Mouse (Mus musculus) kidney, adult 8-10 months (tissue): ENCODE measurements at regions not wholly inside any gene's neighbourhood (a gene's known extent, or its start where the extent isn't known, plus 50 kb on each side); places are given as distances from the start of the nearest gene placed in this dataset.

Experiments used
- DNase-seq, 2 experiments: peaks; one replicate each; pipeline ENCODE4 v3.0.0; 2022

DNA sequence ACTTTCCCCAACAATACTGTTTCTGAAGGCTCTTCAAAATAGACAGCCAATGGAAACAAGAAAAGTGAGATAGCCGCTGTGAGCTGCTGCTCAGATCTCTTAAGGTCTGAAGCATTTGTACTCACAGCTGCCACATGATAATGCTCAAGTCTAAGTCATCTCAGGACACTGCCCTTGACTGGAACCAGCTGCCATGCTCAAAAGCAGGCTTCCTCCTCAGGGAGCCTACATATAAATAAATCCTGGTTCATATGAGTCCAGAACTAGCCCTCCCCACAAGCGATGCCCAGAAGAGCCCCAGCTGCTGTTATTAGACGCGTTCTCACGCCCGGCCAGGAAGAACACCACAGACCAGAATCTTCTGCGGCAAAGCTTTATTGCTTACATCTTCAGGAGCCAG, 304.9 kb upstream of the Negr1 start:
- peak; percentile 0 to 7 for DNase-seq

DNA sequence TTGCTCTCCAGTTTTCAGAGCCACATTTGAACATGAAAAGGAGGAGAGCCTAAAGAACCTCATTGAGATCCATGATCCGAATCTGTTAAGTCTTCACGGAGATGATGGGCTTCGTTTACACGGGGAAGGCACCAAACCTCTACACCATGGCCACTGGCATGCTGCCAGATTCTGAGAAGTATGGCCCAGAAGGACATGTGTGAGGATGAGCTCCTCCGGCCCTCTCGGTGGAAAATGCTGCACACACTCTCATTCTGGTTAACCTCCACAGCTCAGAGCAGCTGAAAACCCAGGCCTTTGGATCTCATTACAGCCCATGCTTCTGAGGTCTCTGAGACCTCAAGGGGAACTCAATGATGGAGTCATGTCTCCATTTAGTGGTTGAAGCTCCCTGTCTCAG, 296.9 kb upstream of the Negr1 start:
- no peak for DNase-seq

DNA sequence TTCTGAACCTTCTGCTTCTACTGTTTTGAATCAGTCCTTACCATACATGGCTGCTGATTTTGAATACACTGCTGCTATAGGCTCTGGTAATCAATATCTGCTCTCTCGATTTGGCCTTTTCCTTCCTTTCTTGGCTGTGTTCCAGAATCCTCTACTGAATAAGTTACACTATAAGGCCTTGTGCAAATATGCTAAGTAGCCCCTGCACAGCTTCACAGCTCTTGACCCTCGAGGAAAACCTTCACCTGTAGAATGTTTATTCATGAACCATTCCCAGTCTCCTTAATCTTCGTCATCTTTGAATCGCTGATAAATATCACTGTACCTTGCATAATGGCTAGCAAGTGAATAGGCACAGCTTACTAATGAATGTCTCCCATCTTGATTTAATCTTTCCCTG, 293.9 kb upstream of the Negr1 start:
- no peak for DNase-seq

- DNase-seq, result no peak
Measured at GRCm38 (mm10) chr3:156299984-156300770, 261.4 kb upstream of the Negr1 start.

- DNase-seq, result no peak
Measured at GRCm38 (mm10) chr3:156301302-156301701, 260.3 kb upstream of the Negr1 start.

DNA sequence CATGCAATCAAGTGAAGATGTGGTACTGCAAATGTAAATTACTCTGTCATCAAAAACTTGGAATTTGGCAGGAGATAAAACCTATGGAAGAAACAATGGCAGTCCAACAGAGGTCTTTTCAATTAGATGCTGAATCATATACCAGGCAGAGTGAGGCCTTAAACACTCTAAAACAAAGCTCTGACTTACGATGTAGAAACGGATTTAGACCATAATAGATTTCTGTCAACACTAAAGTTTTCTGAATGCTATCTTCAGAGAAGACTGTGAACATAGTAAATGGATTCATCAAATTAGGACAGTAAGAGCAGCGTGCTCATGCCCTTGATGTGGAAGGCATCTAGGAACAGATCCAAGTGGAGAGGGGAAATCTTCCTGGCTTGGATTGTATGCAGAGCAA, 259.8 kb upstream of the Negr1 start:
- DNase-seq, result no peak

DNA sequence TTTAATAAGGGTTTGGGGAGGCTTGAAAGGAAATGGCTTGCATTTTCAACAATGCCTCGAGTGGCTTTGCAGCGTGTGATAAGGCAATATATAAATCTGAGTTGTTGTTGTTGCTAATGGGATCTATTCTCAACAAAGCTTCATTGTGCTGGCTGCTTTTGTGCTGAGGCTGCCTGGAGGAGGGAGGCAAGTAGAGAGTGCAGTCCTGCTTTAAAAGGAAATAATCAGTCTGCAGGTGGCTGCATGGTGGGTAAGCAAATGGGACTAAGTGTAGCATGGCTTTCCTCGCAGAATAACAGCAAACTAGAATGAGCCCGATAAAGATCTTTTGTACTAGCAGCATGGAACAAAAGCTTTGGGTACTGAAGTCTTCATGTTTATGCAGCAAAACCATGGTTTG, 257.4 kb upstream of the Negr1 start:
- no peak for DNase-seq

DNA sequence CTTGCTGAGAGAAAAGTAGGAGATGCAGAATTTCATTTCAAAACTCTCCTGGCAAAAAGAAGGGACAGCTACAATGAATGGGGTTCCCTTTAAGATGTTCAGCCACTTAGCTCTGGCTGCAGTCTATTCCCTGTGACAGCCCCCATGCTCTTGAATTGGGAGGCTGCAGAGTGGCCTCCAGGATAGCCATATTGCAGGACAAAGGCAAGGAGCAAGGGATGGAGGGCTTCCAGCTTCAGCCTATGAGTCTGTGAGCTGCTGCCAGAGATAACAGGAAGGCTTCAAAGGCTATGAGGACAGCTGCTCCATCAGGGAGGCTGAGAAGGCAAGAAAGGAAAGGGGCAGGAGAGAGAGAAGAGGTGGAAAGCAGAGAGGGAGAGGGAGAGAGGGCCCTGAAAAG, 256.5 kb upstream of the Negr1 start:
- no peak for DNase-seq

GRCm38 (mm10) chr3:156335033-156335793, 226.4 kb upstream of the Negr1 start:
- no peak for DNase-seq

DNA sequence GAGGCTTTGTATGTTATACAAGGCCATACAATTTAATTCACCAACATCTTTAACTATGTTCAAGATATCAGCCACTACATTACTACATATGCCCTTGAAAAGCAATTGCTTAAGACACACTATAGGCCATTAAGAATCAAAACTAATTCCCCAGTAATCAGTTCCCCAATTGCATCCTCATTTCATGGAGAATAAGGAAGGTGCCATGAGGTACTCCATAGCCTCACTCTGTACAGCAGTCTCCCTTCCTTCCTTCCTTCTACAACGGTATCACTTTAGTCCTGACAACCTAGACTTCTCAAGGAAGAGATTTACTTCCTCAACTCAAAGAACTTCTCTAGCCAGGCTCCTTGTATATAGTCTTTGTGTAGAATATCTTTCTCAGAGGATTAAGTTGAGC, 220.1 kb upstream of the Negr1 start:
- DNase-seq, result no peak

GRCm38 (mm10) chr3:156351727-156352126, 209.9 kb upstream of the Negr1 start:
- DNase-seq, result no peak

DNA sequence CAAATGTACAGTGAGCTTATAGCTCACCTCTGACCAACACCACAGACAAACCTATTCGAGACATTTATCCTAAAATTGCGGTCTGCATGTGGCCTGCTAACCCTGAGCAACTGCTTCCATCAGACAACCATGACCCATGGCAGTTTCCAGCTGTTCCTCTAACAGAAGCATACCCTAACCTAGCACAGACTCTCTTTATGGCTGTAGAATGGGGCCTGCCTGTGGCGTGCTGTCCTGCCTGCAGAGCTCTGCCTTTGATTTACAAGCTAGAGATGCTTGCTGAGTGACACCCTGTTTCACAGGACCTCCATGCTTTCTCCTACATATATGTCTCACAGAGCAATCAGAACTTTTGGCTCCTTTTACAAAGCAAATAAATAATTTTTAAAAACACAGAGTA, 208.2 kb upstream of the Negr1 start:
- no peak for DNase-seq

- no peak for DNase-seq
Measured at GRCm38 (mm10) chr3:156353841-156354473, 207.6 kb upstream of the Negr1 start.

DNA sequence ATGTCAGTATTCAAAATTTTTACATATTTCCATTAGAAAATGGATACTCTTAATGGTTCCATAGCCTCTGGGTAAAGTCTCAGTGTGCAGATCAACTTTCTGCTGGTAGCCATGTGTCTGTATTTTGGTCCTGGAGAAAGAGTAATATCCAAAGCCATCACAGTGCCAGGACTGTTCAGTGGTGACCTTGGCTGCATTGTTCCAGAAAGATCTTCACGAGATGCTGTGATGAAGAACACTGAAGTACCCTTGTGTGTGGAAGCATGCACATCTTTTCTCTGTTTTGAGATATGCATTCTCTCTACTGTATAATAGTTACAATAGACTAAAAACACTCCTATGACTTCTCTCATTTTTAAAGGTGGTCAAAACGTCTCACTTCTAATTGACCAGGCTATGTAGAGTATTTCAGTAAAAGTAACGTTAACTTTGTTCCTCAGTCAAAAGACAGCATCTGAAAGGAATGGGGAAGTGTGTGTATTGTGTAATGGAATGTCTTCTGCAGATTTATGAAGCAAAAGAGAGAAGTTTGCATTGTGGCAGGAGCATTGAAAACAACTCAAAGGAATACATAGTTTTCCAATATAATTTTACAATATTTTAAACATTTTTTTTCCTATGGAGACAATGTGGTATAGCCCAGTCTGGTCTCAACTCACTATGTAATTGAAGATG, 192.8 kb upstream of the Negr1 start:
- no peak for DNase-seq

DNA sequence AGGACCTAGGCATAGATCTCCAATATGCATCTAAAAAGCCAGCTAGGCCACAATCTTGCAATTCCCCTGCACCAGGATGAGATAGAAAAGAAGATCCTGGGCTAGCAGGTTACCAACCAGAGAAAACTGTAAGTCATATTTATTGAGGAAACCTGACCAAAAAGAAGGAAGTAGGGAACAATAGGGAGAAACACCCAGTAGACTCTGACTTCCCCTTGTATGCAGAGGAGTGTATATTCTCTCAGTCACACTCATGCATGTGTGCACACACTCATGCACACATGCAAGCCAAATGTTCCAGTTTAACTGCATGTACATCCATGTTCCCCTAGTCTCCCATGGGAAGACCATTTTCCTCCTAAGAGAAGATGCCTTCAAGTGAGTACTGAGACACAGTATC, 184.9 kb upstream of the Negr1 start:
- no peak for DNase-seq

DNA sequence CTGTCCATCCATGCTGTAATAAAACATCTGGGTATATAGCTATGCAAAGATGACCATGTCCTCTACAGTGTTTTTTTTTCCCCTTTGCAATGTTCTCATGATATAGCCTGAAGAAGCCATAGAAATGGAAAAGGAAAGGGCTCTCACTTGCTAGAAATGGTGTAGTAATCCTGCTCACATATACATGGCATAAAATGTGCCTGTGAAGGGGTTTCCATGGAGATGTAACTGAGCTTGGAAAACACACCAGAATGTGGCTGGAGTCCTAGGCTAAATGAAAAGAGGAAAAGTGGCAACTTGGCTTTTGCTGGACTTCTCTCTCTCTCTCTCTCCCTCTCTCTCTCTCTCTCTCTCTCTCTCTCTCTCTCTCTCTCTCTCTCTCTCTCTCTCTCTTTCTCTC, 178.7 kb upstream of the Negr1 start:
- no peak for DNase-seq

- no peak for DNase-seq
Measured at GRCm38 (mm10) chr3:156406136-156406535, 155.5 kb upstream of the Negr1 start.

DNA sequence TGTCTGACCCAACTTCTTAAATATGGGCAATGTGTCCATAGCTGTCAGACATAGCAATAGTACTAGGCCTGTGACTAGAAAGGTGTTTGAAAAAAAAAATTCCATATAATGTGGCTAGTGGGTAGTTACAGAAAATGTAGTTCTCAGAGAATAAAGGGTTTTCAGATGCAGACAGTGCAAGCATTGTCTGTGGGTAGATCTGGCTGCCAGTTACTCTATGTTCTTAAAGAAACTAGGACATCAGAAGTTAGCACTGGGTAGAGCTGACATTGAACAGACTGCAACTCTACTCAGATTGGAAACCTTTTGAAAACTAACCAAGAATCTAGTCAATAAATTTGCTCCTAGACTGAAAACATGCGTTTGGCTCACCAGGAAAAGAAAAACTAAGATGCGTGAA, 154.5 kb upstream of the Negr1 start:
- DNase-seq, result no peak

DNA sequence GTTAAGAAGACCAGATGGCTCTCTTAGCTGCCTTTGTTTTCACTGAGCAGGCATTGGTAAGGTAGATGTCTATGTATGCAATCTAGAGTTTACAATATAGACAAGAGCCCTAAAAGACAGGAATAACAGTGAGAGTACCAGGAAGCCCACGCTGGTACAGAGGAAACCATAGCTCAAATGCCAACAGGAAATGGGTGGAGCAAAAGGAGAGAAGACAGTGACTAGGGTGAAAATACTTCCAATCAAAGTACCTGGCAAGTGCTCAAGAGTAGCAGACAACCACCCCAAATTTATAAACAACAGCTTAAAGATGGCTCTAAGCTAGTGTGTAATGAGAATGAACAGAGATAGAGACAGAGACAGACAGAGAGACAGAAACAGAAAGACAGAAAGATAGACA, 151.5 kb upstream of the Negr1 start:
- no peak for DNase-seq

DNA sequence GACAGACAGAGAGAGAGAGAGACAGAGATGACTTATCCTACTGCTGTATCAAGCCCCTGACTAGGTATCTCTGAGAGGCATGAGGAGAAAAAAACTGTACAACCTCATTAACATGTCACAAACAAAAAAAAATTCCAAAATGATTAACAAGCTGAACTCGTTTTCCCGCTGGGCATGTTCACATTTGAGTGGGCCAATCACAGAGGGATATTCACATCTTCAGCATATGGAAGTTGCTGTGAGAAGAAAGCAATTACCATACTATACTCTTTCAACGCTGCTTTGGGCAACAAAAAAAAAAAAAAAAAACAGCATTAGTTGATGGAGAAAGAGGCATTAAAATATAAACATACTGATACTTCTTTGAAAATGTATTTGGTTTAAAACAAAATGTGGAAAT, 148.8 kb upstream of the Negr1 start:
- DNase-seq, result no peak

- DNase-seq, result no peak
Measured at GRCm38 (mm10) chr3:156414431-156415427, 146.9 kb upstream of the Negr1 start.

- DNase-seq, result no peak
Measured at GRCm38 (mm10) chr3:156418124-156418523, 143.5 kb upstream of the Negr1 start.
